Mouse (Mus musculus) Muller cell, postnatal 12 days (primary cell): ENCODE measurements at regions not wholly inside any gene's neighbourhood (a gene's known extent, or its start where the extent isn't known, plus 50 kb on each side); places are given as distances from the start of the nearest gene placed in this dataset.

Experiments used
- DNase-seq: peaks from one replicate; pipeline ENCODE4 v3.0.0-alpha.2; 2015; ENCODE audit errors: inconsistent ontology term

DNA sequence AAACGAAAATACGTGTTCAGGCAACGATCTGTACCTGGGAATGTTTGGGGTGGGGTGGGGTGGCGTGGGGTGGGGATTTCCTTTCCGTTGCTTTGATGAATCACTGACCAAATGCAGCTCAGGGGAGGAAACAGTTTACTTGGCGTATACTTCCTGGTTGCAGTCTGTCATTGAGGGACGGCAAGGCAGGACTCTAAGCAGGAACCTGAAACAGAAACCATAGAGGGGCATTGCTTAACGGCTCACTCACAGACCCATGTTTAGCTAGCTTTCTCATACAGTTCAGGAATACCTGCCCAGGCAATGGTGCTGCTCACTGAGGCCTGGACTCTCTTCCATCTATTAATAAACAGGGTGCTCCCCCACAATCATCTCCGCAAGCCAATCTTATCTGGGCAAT lies 55.1 kb upstream of the Smox start:
- DNase-seq: no peak

DNA sequence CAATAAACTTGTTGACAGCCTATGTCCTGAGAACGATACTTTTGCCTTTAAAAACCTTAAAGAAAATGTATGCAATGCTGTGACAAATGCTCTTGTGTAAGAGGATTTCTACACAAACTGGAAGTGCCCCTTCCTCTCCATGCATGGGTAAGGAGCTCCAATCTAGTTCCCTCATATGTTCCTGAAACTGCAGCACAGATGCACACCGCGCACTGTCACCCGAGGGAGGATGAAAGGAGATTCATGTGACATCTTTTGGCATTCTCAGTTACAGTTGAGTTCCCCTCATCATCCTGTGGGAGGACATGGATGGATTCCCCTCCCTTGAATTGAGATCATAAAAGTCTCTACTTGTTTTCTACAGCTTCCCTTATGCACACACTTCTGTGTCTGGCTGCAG lies 60.8 kb upstream of the Smox start:
- no peak for DNase-seq

DNA sequence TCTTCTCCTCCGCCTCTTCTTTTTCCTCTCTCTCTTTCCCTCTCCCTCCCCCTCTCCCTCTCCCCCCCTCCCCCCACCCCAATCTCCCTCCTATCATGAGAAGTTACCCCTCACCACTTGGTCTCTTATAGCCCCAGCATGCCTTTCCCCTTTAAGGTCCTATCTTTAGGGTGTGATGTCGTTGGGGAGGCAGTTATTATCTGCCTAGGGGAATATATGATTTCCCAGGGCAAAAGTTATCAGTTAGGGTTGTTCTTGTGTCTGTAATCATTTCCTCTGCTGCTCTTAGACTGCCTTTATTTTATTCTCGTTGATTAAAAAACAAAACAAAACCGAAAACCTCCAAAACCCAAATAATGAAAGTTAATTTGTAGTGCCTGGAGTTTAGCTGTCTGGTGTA lies 63.2 kb upstream of the Smox start:
- DNase-seq: no peak

DNA sequence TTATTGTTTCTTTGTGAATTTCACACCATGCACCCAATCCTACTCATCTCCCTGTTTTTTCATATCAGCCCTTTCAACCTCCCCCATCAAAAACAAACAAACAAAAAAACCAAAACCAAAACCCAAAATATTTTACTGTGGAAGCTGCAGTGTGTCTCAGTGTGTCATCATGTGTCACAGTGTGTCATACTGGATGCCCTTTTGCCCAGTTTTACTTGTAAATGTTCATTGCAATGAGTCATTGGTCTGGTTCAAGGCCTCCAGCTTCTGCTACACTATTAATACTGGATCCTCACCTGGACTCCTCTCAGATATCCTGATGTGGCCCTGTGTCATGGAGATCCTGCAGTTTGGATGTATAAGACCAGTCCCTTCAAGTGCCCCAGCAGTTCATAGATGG lies 64.4 kb upstream of the Smox start:
- peak; percentile 32 for DNase-seq

DNA sequence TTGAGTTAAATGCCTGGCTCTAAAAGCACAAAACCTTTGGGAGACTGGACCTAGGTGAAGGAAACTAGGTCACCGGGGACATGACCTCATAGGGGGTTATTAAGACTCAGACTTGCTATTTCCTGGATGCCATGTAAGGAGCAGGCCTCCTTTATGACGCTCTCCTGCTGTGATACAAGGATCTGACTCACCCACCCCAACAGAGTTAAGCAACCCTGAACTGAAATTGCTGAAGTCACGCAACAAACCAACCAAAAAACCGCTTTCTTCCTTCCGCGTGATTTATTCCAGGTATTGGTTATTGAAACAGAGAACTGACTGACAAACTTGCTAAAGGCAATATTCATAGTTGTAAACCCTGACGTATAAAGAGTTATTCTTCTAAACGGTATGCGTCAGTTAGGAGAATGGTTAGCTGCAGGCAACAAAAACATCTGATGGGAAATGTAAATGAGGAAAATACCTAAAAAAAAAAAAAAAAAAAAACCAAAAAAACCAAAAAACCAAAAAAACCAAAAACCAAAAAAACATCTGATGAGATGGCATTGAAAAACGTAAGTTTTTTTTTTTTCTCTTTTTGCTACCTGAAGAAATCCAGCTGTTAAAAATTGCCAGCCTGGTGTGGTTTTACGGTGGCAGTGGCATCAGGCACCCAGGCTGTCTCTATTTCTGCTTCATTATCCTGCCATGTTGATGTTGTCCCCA lies 67.5 kb upstream of the Smox start:
- peak; percentile 26 for DNase-seq

DNA sequence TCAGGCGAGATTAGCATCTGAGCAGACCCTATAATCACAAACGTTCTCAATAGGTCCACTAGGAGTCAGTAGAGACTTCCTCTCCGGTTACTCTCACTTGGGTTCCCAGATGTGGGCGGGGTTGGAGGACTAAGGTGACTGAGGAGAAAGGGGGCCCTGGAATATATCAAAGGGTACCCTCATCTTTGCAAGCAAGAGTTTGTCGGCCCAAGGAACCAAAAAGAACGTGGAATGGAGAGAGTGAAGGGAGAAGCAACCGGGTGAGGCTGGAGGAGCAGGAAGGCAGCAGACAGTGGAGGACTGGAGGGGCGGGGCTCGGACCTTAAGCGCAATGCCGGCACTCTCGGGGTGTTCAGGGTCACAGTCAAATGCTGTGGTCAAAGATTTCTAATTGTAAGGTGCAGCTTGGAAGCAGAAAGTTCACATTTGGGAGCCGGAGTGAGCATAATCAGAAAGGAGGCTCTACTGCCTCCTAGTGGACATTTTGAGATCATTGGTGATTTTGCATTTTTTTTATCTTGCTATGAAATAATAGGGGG lies 68.3 kb upstream of the Smox start:
- DNase-seq: peak; percentile 80

DNA sequence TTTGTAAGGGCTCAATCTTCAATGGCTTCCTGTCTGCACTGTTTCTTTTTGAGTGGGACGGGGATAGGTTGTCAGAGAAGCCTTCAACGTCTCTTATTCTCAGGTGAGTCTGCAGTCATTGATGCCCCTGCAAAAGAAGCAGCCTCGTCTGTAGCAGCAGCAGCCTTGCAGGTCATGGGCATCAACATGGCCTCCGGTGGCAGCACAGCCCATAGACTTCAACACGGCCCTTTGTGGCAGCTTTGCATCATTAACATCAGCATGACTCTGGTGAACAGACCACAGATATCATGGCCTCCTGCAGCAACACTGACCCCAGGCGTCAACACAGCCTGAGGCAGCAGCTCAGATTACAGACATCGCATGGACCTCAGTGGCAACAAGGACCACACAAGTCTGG lies 65.4 kb upstream of the Rnf24 start:
- DNase-seq: no peak

DNA sequence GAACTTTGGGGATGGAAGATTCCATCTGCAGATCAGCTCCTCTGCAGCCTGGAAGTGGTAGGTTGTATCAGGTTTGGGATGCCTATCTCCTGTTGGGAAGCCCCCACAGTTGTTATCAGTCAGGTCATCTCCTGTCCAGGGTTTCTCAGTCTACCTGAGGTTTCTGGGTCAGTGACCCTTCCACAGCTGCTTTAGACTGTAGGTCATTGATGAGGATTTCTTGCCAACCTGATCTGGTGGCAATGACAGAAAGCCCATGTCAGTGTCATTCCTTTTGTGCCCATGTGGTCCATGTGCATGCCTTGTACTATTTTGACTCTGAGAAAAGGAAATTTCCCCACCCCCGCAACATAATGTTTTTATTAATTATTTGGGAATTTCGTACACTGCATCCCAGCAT lies 64.8 kb upstream of the Rnf24 start:
- DNase-seq: no peak

DNA sequence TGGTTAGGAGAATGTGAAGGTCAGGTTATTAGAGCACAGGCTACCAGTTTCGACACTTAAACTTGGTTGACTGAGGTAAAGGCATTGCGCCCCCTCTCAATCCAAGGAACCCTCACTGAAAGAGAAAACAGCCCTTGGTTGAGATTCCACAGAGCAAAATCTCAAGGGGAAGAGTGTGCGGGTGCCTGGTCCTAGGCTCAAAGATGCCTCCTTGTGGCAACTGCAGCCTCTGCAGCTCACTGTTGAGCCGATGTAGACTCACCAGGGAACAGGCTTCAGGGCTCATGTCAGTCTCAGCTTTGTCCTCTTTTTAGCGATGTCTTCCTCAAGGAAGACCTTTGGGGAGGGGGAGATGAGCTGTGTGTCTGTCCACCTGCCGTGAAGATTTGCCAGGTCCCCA lies 63.8 kb upstream of the Rnf24 start:
- peak; percentile 57 for DNase-seq

DNA sequence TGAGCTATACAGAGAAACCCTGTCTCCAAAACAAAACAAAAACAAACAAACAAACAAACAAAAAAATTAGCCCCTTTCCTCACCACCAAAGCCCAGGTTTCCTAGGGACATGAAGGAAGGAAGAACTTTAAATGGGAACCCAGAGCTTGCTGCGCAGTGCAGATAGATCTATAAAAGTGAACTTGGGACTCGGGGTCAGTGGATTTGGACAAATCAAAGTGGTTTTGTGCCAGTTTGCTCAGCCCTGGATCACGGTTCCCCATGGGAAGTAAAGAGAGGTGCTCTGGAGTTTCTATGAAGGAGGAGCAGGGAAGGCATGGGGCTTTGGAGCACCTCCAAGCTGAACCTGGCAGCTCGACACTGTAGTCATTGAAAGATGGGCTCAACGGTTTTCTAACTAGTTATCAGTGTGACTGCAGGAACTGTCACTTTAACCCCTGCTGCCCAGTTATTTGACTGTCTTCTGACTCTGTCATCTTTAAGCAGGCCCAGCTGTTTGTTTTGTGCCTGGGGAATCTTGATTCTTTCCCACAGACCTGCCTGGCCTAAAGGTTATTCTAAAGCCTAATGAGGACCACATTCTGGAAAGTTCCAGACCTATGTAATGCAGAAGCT lies 58.3 kb upstream of the Rnf24 start:
- DNase-seq: no peak

DNA sequence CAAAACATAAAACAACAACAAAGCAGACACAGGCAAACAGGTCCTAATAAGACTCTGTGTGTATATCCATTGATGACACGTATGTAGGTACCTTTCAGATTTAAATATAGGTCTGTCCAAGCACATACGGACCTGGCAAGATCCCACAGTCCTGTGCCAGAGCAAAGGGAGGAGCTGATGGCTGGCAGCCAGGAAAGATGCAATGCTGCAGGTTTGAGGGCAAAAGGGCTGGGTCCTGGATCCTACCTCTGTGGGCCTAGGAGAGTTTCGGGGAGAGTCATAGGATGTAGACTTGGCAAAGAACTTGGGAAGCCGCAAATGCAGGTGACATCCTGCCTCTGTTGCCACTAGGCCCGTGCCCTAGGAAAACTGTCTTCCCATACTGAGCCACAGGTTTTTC lies 54.6 kb upstream of the Rnf24 start:
- no peak for DNase-seq

DNA sequence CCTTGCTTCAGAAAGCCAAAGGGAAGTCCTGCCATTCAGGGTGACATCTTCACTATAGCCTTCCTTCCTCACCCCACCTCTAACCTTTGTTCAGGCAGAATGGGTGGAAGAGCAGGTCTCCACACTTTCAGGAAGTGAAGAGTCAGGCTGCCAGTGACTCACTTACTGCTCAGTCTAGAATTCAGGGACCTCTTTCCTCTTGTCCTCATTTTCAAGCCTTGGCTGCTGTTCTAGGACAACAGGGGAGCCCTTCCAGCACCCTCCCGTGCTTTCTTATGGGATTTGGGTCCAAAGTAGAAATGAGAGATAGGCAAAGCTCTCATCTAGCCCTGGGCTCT lies 51.5 kb upstream of the Rnf24 start:
- no peak for DNase-seq

DNA sequence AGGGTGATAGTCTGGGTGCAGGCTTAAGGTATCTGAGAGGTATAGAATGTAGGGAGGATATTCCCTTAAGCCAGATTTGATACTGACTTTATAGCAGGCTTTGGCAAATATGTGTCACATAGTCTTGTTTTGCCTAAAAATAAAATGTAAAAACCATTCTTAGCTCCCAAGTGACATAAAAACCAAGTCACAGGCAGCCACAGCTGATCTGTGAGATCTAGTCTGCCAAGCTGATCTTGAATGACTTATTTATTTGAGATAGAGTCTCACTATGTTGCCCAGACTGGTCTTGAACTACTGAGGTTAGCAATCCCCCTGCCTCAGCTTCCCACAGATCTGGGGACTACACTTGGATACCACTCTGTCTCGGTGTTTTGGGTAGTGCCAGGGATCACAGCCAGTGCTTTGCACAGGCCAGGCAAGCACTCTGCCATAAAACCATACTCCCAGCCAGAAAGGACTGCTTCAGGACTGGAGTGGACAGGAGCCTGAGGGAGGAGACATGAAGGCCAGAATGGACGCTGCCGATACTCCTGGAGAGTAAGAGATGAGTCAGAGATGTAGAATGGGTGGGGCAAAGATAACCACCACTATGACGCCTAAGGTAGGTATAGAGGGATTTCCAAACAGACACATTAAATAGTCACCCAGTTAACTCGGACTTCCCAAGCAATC lies 51.0 kb upstream of the Rnf24 start:
- DNase-seq: no peak
